Mouse (Mus musculus): ENCODE results near the gene Dip2a.

The Dip2a gene

DNA sequence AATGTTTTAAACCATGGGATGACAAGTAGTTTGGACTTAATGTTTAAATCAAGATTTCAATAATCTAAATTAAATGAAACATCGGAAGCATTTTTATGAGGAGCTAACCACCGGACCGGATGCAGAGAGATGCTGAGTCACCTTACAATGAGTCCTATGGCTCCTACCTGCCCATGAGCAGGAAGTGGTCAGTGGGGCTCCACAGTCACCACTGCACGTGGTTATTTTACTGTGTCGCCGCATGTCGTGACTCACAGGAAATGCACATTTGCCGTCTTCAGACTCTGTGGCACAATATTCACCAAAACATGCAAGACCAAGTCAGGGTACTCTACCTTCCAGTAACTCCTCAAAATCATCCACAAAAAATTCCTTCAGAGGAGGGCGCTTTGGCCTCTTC, 38.4 kb downstream of the Dip2a start:
- peak; percentile 25 for DNase-seq (ENCODE audit: low read depth)

DNA sequence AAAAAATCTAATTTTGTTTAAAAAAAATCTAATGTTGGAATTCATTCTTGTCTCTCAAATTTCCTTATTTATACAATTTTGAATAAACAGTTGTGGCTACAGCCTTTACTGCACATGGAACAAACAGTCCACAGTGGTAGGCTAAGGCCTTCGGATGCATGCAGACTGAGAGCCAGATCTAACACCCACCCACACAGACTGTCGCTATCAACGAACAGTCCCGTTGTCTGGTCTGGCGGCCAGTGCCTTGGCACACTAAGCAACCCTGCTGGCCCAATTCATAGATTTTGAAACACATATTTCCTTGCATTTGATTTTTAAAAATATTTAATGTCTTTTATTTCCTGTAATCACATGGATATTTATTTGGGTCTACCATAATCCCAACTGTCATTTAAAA, 45.0 kb downstream of the Dip2a start:
- no peak for DNase-seq (ENCODE audit: low read depth)

DNA sequence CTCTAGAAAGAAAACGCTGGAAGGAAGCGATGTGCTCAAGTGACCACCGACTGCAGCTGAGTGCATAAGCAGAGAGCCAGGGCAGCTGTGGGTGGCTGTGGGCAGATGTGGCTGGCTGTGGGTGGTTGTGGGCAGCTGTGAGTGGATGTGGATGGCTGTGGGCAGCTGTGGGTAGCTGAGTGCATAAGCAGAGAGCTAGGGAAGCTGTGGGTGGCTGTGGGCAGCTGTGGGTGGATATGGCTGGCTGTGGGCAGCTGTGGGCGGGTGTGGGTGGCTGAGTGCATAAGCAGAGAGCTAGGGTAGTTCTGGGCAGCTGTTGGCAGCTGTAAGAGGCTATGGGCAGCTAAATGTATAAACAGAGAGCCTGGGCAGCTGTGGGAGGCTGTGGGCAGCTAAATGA, 51.9 kb downstream of the Dip2a start:
- no peak for DNase-seq (ENCODE audit: low read depth)

DNA sequence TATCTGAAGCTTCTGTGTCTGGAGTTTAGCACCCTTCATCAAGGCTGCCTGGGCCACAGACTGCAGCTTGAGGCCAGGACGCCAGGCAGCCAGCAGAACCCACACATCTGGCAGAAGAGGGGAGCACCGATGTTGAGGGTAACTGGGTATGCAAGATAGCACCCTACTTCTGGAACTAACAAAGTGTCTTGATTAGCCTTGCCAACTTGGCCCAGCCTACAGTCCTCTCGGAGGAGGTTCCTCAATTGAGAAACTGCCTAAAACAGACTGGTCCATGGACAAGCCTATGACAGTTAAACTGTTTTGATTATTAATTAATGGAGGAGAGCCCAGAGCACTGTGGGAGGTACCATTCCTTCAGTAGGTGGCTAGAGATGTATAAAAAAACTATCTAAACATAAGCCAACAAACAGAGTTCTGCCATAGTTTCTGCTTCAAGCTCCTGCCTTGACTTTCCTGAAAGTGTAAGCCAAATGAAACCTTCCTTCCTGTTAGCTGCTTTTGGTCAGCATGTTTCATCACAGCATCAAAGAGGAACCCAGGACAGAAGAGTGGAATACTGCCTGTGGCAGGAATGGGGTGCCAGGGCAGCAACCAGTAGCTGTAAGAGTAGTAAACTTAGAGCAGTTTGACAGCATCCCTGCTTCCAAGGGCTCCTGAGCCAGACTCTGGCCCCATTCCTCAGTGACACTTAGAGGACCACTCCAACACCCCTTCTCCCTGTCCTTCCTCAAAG, 55.0 kb downstream of the Dip2a start:
- no peak for DNase-seq (ENCODE audit: low read depth)

DNA sequence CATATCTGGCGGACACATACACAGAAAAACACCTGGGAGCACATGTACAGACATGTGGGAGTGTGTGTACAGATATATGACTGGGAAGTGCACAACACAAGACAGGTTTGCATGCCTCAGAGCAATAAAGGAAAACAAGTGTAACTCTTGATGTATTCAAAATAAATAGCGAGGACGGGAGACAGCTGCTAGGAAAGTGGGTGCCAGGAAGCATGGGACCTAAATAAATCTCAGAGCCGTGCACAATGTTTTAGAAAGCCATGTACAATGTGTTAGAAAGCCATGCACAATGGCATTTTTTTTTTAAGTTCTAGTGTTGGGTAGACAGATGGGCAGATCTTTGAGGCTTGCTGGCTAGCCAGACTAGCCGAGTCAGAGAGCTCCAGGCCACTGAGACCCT, 56.0 kb downstream of the Dip2a start:
- no peak for DNase-seq (ENCODE audit: low read depth)

DNA sequence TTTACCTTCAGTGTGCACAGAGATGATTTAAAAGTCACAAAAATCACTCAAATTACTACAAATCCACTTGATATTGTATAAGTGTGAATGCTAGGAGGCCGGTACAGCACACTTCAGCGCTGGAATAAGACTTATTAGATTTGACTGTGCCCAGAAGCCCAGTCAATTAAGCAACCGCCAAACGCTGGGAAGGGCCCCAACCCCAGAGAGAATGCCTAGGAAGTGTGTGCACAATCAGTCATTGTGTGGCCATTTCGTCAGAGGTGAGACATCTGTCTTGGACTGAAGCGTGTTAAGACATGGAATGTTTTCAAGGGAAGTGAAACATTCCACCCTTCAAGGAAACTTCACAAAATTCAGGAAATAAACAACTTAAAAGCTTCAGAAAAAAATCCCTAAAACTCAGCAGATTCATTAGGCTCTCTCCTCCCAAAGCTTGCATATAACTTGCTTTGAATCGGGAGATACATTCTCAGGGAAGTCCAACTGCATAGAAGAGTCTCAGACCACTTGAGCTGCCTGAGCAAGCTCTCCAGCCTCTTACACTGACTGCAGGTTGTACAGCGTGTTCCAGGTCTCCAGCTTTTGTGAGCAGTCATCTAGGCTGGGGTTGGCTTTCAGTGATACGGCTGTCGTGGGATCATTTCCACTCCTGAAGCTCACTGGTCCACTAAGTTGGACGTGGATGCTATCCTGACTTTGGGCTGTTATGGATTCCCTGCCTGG, 56.7 kb downstream of the Dip2a start:
- DNase-seq (ENCODE audit: low read depth), result no peak

DNA sequence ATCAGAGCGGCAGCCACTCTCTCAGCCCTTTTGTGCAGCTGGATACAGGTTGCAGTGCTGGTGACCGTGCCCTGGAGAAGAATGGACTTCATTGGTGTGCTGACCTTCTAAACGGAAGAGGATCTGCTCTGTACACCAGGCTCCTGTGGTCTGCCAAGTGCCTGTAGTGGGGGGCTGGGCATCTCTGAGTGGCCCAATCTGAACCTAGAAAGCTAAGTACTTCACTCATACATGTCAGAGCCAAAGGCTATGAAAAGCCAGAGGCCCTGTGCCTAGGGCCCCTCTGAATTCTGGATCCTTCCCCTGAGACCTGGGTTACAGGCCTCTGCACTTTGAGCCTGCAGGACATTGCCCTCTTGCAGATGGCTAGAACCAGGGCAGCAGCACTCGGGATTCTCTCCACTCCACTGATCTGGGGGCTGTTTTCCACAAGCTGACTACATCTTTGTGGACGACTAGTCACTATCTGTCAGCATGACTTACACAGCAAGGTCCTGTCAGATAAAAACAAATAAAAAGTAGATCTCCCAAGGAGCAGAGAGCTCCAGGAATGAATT, 66.5 kb downstream of the Dip2a start:
- DNase-seq (ENCODE audit: low read depth), result no peak

DNA sequence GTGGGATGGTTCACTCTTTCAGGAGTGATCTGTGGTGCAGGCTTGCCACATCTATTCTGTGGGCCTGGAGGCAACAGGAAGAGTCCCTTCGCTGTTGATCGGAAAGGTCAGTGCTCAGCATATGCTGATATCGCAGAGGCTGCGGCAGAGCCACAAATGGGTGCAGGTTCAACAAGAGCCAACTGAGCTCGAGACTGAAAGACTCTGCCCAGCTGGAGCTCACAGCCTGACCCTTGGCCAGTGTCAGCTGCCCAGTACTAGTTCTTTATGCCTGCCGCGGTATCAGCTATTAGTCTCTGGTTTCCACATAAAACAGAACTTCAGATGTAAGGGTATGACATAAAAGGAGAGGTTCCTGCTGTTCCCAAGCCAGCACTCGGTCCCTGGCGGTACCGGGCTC, 69.8 kb downstream of the Dip2a start:
- no peak for DNase-seq (ENCODE audit: low read depth)

DNA sequence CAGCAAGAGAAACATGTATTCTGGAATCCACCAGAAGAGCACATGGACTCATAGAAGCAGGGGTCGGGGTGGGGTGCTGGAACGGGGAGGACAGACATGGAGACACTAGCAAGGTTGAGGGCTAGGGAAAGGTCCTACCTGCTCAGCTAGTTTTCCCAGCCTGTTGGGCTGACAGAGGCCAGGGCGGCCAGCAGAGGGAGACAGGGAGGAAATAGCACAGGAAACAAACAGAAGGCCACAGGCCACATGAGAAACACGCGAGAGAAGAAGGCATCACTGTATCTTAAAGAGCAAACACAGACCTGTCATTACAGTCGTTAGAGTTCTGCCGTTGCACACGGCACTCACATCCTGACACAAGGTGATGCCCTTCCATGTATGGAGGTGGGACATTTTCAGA, 73.9 kb downstream of the Dip2a start:
- peak; percentile 78 for DNase-seq (ENCODE audit: low read depth)

DNA sequence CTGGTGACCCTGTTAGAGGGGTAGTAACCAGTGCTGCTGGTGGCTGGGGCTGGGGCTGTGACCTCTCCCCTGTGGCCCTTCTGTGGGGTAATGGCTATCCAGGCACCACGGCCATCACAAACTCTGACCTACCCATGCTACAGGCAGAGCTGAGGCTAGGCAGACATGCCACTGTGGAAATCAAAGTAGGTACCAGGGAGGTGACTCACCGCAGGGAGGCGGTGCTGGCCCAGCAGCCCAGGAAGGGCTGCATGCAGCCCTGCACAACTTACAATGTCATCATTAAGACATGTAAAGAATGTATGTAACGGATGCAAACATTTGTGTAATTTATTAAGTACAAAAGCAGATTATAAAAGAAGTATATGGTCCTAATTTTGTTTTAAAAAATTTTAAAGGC, 82.7 kb downstream of the Dip2a start:
- DNase-seq (ENCODE audit: low read depth), result no peak

DNA sequence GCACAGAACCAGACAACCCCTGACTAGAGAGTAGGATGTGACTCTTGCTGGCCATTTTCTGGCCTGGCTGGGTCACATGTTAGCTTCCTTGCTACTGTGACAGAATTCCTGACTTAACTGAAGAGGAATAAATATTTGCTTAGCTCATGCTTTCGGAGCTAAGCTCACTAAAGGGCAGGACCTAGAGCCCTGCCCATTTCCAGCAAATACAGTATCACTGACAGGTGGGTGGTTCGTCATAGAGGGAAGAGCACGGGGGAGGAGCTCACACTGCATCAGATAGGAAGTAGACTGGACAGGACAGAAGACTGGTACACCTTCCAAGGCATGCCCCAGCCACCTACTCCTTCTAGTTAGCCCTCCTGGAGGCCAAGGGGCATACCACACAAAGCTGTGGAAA, 83.6 kb downstream of the Dip2a start:
- no peak for DNase-seq (ENCODE audit: low read depth)

DNA sequence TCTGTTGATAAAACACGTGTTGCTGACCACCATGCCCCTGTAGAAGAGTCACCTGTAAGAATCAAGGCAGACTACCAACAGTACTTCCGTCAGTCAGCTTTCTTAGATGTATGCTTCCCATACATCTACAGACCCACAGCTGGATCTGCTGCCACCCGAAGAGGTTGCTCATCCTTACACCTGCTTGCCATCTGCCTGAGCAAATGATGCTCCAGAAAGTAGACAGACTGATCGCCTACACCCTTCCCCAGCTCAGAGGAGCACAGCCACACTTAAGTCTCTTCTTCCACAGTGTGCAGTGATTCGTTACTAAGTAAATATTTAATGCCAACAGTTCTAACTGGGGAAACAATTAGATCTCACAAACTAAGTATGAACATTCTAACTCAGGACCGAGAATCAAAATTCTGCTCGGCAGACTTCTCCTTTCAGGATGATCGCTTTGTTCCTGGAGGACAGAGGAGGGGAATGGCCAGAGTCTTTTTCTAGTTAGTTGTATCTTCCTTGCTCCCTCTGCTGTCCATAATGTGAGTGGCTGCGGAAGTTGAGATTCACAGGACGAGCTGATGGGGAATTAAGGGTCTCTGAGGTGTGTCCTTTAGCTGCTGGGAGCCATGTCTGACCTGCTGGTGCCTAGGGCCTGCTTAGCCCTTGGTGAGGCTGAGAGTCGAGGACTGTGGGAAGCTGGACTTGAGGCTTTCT, 84.6 kb downstream of the Dip2a start:
- no peak for DNase-seq (ENCODE audit: low read depth)

DNA sequence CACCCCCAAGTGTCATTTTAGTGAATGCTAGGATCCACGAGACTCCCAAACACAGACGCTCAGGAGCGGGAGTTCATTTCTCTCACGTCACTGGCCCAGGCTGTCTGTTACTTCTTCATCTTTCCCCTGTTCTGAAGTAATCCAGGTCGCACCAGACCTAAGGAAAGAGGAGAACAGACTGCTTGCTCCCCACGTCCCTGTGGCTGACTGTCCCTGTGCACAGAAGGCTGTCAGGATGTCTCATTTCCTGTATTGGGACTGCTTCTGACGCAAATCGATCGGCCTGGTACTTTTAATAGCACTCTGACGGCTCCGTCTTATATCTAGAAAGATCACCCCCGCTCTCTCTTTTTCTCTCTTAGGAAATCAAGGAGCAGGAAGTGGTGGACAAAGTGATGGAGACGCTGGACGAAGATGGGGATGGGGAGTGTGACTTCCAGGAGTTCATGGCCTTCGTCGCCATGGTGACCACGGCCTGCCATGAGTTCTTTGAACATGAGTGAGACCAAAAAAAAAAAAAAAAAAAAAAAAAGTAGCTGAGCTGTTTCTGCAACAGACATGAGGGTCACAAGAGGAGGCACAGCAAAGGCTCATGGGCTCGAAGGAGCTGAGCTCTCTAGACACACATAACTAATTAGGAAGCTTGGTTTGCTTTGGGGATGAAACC, 85.4 kb downstream of the Dip2a start:
- no peak for DNase-seq (ENCODE audit: low read depth)

DNA sequence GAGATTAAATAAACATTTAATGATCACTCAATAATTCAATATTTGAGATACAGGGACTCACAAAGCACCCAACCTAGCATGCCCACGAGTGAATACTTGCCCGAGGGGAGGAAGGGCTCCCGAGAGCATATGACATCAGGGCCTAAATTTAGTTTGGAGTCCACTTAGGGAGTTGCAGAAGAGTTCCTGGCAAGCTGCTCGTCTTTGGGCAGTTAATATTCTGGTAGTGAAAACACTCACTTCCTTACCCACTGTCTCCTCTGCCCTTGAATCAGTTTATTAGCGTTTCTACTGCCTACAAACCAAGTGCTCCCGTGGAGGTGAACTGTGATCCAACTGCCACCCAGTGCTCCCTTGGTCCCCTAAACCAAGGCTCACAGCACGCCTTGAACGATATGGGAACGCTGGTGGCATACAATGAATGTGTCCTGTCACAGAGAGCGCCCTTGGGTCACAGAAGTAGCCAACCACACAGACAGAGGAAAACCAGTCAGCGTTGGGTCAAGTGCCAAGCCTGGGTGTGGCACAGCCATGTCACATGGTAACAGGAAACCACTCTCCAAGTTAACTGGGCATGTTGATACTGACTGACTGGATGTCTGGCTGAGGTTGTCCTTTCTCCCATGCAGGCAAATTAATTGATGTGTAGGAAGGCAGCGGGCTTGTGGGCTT, 87.2 kb downstream of the Dip2a start:
- DNase-seq (ENCODE audit: low read depth), result peak; percentile 12

DNA sequence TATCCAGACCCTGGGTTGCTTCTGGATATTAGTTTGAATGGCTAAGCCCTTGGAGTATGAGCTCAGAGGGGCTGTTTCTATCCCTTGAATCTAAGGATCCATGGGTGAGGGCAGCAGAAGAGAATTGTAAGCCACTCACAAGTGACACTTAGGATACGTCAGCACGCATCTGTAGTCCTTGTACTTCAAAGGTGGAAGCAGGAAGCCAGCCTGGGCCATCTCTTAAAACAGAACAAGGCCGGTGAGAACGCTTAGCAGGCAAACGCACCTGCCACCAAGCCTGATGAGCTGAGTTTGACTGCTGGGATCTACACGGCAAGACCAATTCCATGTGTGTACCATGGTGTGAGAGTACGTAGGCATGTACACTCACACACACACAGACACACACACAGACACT, 87.9 kb downstream of the Dip2a start:
- peak; percentile 69 for DNase-seq (ENCODE audit: low read depth)

DNA sequence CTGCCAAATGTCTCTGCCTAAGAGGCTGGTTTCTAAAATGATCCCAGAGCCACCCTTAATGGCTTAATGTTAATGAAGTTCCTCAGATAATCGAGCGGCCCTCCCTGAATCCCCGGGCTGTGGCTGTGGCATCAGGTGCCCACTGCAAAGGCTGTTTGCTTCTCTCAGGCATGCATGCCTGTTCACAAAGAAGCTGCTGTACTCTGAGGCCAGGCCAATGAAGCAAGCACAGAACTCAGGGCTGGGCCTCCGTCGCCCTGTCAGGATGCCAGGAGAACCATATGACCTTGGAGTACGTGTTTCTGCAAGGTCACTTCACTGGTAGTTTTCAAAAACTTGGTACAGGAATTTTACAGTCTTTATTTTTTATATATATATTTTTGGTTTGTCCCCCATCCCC, 89.5 kb downstream of the Dip2a start:
- DNase-seq (ENCODE audit: low read depth), result no peak

DNA sequence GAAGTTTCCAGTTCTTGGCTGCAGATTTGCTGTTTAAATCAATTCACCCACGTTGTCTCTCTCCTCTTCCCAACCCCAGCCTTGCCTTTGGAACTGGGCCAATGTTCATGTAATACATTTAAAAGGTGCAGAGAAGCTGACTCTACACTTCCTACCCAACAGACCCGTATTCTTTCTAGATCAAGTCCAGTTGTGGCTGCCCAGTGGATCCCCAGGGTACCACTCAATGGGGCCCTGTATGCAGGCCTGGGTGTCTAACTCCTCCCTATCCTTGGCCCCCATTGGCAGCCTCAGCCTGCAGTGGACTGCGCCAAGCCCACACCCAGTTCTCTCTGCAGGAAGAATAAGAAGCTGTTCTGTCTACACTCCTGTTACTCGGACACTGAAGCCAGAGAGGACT, 91.6 kb downstream of the Dip2a start, which contains the start of gene S100b:
TSS of gene S100b (plus strand) at position 318 of the 400 bp plus-strand sequence.
- DNase-seq (ENCODE audit: low read depth), result no peak

DNA sequence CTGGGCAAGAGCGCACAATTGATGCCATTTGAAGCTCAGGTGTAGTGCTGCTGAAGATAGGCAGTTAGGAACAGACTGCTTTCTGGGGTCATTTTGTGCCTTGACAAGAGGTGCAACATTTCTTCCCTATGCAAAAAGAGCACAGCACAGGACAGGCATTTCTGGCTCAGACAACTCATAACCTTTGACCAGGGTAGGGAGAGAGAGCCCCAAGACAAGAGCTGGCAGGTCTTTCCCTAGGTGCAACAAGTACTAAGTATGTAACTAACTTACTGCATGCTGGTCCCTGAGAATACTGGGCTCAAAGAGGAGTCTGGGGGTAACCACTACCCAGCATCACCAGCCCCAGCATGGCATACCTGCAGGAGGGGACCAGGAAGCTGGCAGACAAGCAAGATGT, 92.0 kb downstream of the Dip2a start:
- no peak for DNase-seq (ENCODE audit: low read depth)

DNA sequence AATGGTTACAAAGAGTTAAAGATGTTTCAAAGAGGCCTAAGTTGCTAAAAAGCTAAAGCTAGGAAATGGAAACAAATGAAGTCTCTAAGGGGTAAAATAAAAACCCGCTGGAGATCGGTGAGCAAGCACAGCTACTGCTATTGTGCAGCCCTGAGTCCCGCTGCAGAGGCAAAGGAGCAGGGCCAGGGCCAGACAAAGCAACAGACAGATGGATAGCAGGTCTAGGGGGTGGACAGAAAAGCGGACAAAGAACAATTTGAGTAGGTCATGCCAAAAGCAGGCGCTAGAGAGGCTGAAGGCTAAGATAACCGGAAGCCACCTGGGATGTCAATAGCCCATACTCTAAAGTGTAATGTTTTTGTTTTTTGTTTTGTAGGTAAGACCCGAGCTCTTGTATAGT, 94.2 kb downstream of the Dip2a start:
- no peak for DNase-seq (ENCODE audit: low read depth)

DNA sequence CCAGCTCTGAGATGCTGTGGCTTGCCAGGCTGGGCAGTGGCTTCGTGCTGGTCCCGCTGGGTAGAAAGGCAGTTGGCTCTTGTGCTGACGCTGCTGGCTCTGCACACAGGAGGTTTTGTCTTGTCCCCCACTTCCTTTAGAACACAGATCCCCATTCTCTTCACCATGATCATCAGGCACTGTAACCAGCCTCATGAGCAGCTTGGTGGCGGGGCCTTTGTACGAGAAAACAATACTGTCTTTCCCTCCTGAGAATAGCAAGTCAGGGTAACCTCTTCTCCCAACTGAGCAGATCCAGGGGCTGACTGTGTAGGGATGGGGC, 96.5 kb downstream of the Dip2a start:
- DNase-seq (ENCODE audit: low read depth), result no peak

DNA sequence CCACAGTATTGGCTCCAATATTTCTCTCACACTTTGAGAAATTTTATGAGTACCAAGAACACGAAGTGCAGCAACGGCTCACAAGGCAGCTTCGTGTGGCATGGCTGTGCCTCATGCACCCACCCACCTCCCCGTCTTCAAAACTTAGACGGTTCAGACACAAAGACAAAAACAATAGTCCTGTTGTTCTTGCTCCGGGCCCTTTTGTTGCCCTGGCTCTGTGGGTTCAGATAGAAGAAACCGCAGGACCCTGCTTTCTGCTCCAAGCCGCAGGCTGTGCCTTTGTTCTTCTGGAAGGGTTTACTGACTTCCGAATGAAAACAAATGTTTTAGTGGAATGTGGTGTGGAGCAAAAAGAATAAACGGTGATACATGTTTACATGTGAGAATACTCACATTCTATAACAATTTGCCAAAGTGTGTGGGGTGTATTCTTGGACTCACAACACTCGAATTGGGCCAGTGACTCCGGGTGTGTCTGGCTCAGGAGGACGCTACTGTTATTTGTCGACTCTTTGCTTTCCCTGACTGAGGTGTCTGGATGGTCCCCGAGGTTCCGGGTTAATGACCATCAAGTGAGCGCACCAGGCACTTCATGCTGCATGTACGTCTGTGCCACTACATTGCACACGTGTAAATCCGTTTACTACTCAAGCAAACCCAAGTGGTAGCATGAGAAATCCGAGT, 97.0 kb downstream of the Dip2a start:
- DNase-seq (ENCODE audit: low read depth), result no peak

All from naive thymus-derived CD4-positive, alpha-beta T cell, adult 2 months (primary cell).